12 mouse cellular contexts compared by ENCODE assay signal in the genomic region with DNA sequence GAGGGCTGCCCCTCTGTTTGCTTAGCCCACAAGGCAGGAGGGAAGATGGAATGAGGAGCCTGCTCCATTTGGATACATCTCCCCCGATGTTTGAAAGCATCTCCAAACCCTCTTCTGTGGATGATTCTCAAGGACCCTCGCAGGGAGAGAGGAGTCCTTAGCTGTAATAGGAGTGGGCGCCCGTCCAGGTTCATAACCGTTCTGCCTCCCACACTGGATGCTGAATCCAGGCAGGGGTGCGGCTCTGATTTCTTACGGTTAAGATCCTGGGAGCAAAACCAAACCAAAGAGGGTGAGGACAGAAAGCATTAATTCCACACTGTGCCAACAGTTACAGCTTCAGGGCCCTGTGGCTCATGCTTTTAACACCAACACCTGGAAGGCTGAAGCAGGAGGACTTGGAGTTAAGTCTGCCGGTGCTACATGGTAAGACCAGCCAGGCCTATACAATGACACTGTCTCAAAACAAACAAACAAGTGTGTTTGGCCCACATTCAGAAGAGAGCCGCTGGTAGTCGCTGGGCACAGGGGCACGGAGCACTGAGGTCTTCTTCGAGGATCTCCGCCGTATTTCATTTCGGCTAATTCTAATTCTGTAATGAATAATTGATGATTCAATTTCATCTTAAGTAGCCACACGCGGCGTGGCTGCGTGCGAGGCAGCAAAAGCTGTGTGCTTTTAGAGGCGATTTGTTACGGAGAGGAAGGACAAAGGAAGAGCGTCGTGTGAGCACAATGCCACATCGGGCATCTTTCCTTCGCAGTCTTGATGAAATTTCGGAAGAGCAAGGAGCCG.
DNase-seq lines count a peak whose midpoint lies in the region; ATAC-seq and TF ChIP-seq lines count a peak whose summit lies in the region.
"Had no signal": no experiment of that assay in that cellular context is flagged by ENCODE, and none has a peak within 500 bp of the region (broad histone marks: within the 10 kb centered on the region; RNA-seq: fewer than 3 reads in every experiment).

No protein-coding gene starts in this region.

- H3K4me1 ChIP-seq in intestine, embryonic 14.5 days (replicated peaks; ENCODE audit: control insufficient read depth, insufficient read depth, low read length): peaks cover 13% of the 10 kb centered on the region
- H3K4me1 ChIP-seq in intestine, postnatal 0 days (replicated peaks; ENCODE audit: control insufficient read depth, insufficient read depth, low read length): no peaks in the 10 kb centered on the region
- H3K4me1 ChIP-seq in forebrain, embryonic 16.5 days (replicated peaks; ENCODE audit: control insufficient read depth, insufficient read depth, low read length): peaks cover 15% of the 10 kb centered on the region
- H3K4me1 ChIP-seq in midbrain, embryonic 14.5 days (ENCODE audit: control insufficient read depth, insufficient read depth, low read length): peaks cover 32% of the 10 kb centered on the region

- no peak overlapping the region for H3K9ac ChIP-seq in intestine, embryonic 14.5 days (ENCODE audit: low read length)
- H3K9ac ChIP-seq in intestine, postnatal 0 days (ENCODE audit: low read depth, low read length): no peak overlapping the region
- H3K9ac ChIP-seq in forebrain, embryonic 16.5 days (replicated peaks; ENCODE audit: low read depth, low read length): peak overlapping the region; percentile 5; the same call in 1 of the 2 replicates
- H3K9ac ChIP-seq in midbrain, embryonic 14.5 days (replicated peaks; ENCODE audit: low read length): no peak overlapping the region; the same call in 1 of the 2 replicates
- H3K9ac ChIP-seq: intestine, embryonic 15.5 days; liver, embryonic 14.5 days had no signal

- H3K27ac ChIP-seq in intestine, embryonic 14.5 days (ENCODE audit: low read depth): no peak overlapping the region
- no peak overlapping the region for H3K27ac ChIP-seq in intestine, postnatal 0 days (ENCODE audit: low read depth, low read length)
- H3K27ac ChIP-seq in forebrain, embryonic 16.5 days (ENCODE audit: low read length): no peak overlapping the region
- peak overlapping the region; percentile 47 for H3K27ac ChIP-seq in midbrain, embryonic 14.5 days (replicated peaks; ENCODE audit: low read depth, low read length)
- H3K27ac ChIP-seq: intestine, embryonic 15.5 days; liver, embryonic 14.5 days had no signal

- 0 out of 2 replicates have a peak, but pooled peaks have one; percentile 13 for ATAC-seq in intestine, embryonic 14.5 days (replicated peaks; ENCODE audit: low FRiP score, low TSS enrichment, low read depth)
- ATAC-seq in intestine, postnatal 0 days: no peak
- ATAC-seq in forebrain, embryonic 16.5 days: no peak; the same call in 1 of the 2 replicates
- peak; percentile 50; the same call in 1 of the 2 replicates for ATAC-seq in midbrain, embryonic 14.5 days (ENCODE audit: low FRiP score, low TSS enrichment)
- ATAC-seq: intestine, embryonic 15.5 days had no signal

- no peak overlapping the region for H3K4me2 ChIP-seq in intestine, embryonic 14.5 days (ENCODE audit: low read length)
- no peak overlapping the region for H3K4me2 ChIP-seq in intestine, postnatal 0 days (replicated peaks; ENCODE audit: low read depth)
- H3K4me2 ChIP-seq in forebrain, embryonic 16.5 days (ENCODE audit: low read length): peak overlapping the region; percentile 22
- H3K4me2 ChIP-seq in midbrain, embryonic 14.5 days (ENCODE audit: low read length): peak overlapping the region; percentile 4; the same call in 1 of the 2 replicates
- H3K4me2 ChIP-seq: intestine, embryonic 15.5 days had no signal

- no peaks in the 10 kb centered on the region for H3K27me3 ChIP-seq in intestine, embryonic 14.5 days (replicated peaks; ENCODE audit: control insufficient read depth, insufficient read depth, low read length)
- no peaks in the 10 kb centered on the region for H3K27me3 ChIP-seq in intestine, postnatal 0 days (replicated peaks; ENCODE audit: control insufficient read depth, insufficient read depth, low read length)
- H3K27me3 ChIP-seq in forebrain, embryonic 16.5 days (replicated peaks; ENCODE audit: control insufficient read depth, insufficient read depth, low read length): no peaks in the 10 kb centered on the region; the same call in 1 of the 2 replicates
- H3K27me3 ChIP-seq in midbrain, embryonic 14.5 days (ENCODE audit: control insufficient read depth, insufficient read depth, low read length): peaks cover 47% of the 10 kb centered on the region
- H3K27me3 ChIP-seq: intestine, embryonic 15.5 days had no signal

- TF ChIP-seq CTCF in intestine, postnatal 0 days (IDR thresholded peaks at IDR 0.05; ENCODE audit: low read depth): no peak

- intact Hi-C loops in heart, postnatal 10 days (cut with DNase I): loop anchor here (5.0 kb wide), 1 partner anchor 232 kb away; a partner anchor contains a TSS

- H3K36me3 ChIP-seq in intestine, embryonic 14.5 days (ENCODE audit: control insufficient read depth, insufficient read depth, low read length): no peaks in the 10 kb centered on the region
- H3K36me3 ChIP-seq in intestine, postnatal 0 days (ENCODE audit: control insufficient read depth, insufficient read depth): no peaks in the 10 kb centered on the region
- no peaks in the 10 kb centered on the region for H3K36me3 ChIP-seq in forebrain, embryonic 16.5 days (ENCODE audit: control insufficient read depth, insufficient read depth)
- H3K36me3 ChIP-seq in midbrain, embryonic 14.5 days (ENCODE audit: control insufficient read depth, insufficient read depth, low read length): no peaks in the 10 kb centered on the region
- H3K36me3 ChIP-seq: intestine, embryonic 15.5 days had no signal

- no peak for DNase-seq in intestine, embryonic 14.5 days (ENCODE audit: low spot score)
- DNase-seq in R1 (ENCODE audit: low read depth, low spot score): peak; percentile 42
- peak; percentile 81 for DNase-seq in midbrain, embryonic 14.5 days
- no peak for DNase-seq in adrenal gland, postnatal 10 days
- no peak for DNase-seq in heart, postnatal 10 days
- no peak for DNase-seq in frontal cortex, postnatal 14 days (ENCODE audit: low spot score in 2 of 2)
- DNase-seq: right cerebral cortex, adult 18-20 months had no signal

- no peak overlapping the region for H3K4me3 ChIP-seq in intestine, embryonic 14.5 days (ENCODE audit: low read depth, low read length)
- no peak overlapping the region for H3K4me3 ChIP-seq in intestine, postnatal 0 days (ENCODE audit: low read depth, low read length)
- no peak overlapping the region for H3K4me3 ChIP-seq in forebrain, embryonic 16.5 days (replicated peaks; ENCODE audit: low read length)
- H3K4me3 ChIP-seq in midbrain, embryonic 14.5 days (replicated peaks; ENCODE audit: low read depth, low read length): no peak overlapping the region
- H3K4me3 ChIP-seq: erythroblast, embryonic 14.5 days; intestine, embryonic 15.5 days had no signal

- no peaks in the 10 kb centered on the region for H3K9me3 ChIP-seq in intestine, embryonic 14.5 days (ENCODE audit: control insufficient read depth, low read length)
- H3K9me3 ChIP-seq in intestine, postnatal 0 days (ENCODE audit: control insufficient read depth): no peaks in the 10 kb centered on the region
- H3K9me3 ChIP-seq in forebrain, embryonic 16.5 days (ENCODE audit: control insufficient read depth, low read length): no peaks in the 10 kb centered on the region
- H3K9me3 ChIP-seq in midbrain, embryonic 14.5 days (ENCODE audit: control insufficient read depth, low read length): no peaks in the 10 kb centered on the region
- H3K9me3 ChIP-seq: intestine, embryonic 15.5 days had no signal

- 74% methylated on average over 28 of the region's 28 CpGs for WGBS in intestine, embryonic 14.5 days
- WGBS in intestine, postnatal 0 days: 79% methylated on average over 28 of the region's 28 CpGs
- WGBS in forebrain, embryonic 16.5 days: 20% methylated on average over 28 of the region's 28 CpGs
- 12% methylated on average over 28 of the region's 28 CpGs for WGBS in midbrain, embryonic 14.5 days

Comparison
In these comparisons a context has a peak if more than half of its experiments do, and no peak if none do; other contexts are left out.
1. ATAC-seq: peak in intestine, embryonic 14.5 days (single experiment) and midbrain, embryonic 14.5 days (single experiment); none in intestine, postnatal 0 days (single experiment) and forebrain, embryonic 16.5 days (single experiment).
2. DNase-seq: peak in R1 (single experiment) and midbrain, embryonic 14.5 days (single experiment); none in intestine, embryonic 14.5 days (single experiment), adrenal gland, postnatal 10 days (single experiment), heart, postnatal 10 days (0 of 2) and frontal cortex, postnatal 14 days (0 of 2).
3. H3K4me2 ChIP-seq: peak in forebrain, embryonic 16.5 days (single experiment) and midbrain, embryonic 14.5 days (single experiment); none in intestine, embryonic 14.5 days (single experiment) and intestine, postnatal 0 days (single experiment).